Mouse (Mus musculus): ENCODE results near the gene Ttc7b. TPM values are rescaled to one million over a fixed set of nuclear protein-coding genes. Genes with fewer than 3 reads are reported as not detected.

The Ttc7b gene
- polyA plus RNA-seq, 1 experiment from 2014 or later, result 4.4 TPM

GRCm38 (mm10) chr12:100503659-100504058 lies 17.0 kb downstream of the Ttc7b start:
- WGBS, result 84% methylated on average over 4 of the region's 4 CpGs

GRCm38 (mm10) chr12:100502544-100502943 lies 18.1 kb downstream of the Ttc7b start:
- H3K27me3 ChIP-seq, result no peaks in the 10 kb centered on the region
- H3K9ac ChIP-seq, result no peak overlapping the region
- H3K27ac ChIP-seq, result no peak overlapping the region
- WGBS, result 71% methylated on average over 3 of the region's 3 CpGs
- no peaks in the 10 kb centered on the region for H3K9me3 ChIP-seq
- no peak overlapping the region for H3K4me3 ChIP-seq
- H3K4me1 ChIP-seq, result peaks cover 4% of the 10 kb centered on the region; the same call in 1 of the 2 replicates
- H3K36me3 ChIP-seq, result peaks cover 29% of the 10 kb centered on the region
- ATAC-seq (ENCODE audit: low FRiP score, low read depth), result no peak
- no peak overlapping the region for H3K4me2 ChIP-seq (replicated peaks)

More at GRCm38 (mm10) chr12:100503659-100504058, 17.0 kb downstream of the Ttc7b start:
- Histone ChIP-seq H3K4me2 (replicated peaks) (no peak overlapping the region), H3K9me3 (no peaks in the 10 kb centered on the region), H3K4me1 (peaks cover 4% of the 10 kb centered on the region; the same call in 1 of the 2 replicates), H3K27ac (no peak overlapping the region), H3K36me3 (peaks cover 21% of the 10 kb centered on the region), H3K27me3 (no peaks in the 10 kb centered on the region), H3K9ac (no peak overlapping the region), H3K4me3 (no peak overlapping the region)
- ATAC-seq (ENCODE audit: low FRiP score, low read depth), result no peak

GRCm38 (mm10) chr12:100501261-100501660 lies 19.4 kb downstream of the Ttc7b start:
- no peak for ATAC-seq (ENCODE audit: low FRiP score, low read depth)

GRCm38 (mm10) chr12:100499469-100499868 lies 21.2 kb downstream of the Ttc7b start:
- H3K4me3 ChIP-seq, result no peak overlapping the region
- ATAC-seq (ENCODE audit: low FRiP score, low read depth), result no peak
- H3K4me2 ChIP-seq (replicated peaks), result no peak overlapping the region
- no peak overlapping the region; the same call in 1 of the 2 replicates for H3K9ac ChIP-seq
- H3K27me3 ChIP-seq, result no peaks in the 10 kb centered on the region
- H3K4me1 ChIP-seq, result peaks cover 4% of the 10 kb centered on the region; the same call in 1 of the 2 replicates
- no peaks in the 10 kb centered on the region for H3K9me3 ChIP-seq
- no peak overlapping the region for H3K27ac ChIP-seq
- peaks cover 52% of the 10 kb centered on the region for H3K36me3 ChIP-seq
- 90% methylated on average over 13 of the region's 13 CpGs for WGBS

More at GRCm38 (mm10) chr12:100501261-100501660, 19.4 kb downstream of the Ttc7b start:
- Histone ChIP-seq H3K9me3 (no peaks in the 10 kb centered on the region), H3K4me3 (no peak overlapping the region), H3K36me3 (peaks cover 37% of the 10 kb centered on the region), H3K27me3 (no peaks in the 10 kb centered on the region), H3K4me1 (peaks cover 4% of the 10 kb centered on the region; the same call in 1 of the 2 replicates), H3K27ac (no peak overlapping the region), H3K4me2 (replicated peaks) (no peak overlapping the region), H3K9ac (no peak overlapping the region)
- WGBS, result 83% methylated on average over 4 of the region's 4 CpGs

GRCm38 (mm10) chr12:100498006-100498405 lies 22.6 kb downstream of the Ttc7b start:
- ATAC-seq (ENCODE audit: low FRiP score, low read depth), result no peak
- Histone ChIP-seq H3K4me1 (no peaks in the 10 kb centered on the region; the same call in 1 of the 2 replicates), H3K27ac (no peak overlapping the region), H3K4me2 (replicated peaks) (no peak overlapping the region), H3K9ac (no peak overlapping the region), H3K9me3 (no peaks in the 10 kb centered on the region), H3K4me3 (no peak overlapping the region), H3K27me3 (no peaks in the 10 kb centered on the region), H3K36me3 (peaks cover 64% of the 10 kb centered on the region)
- WGBS, result 94% methylated on average over 5 of the region's 5 CpGs

- peaks cover 76% of the 10 kb centered on the region for H3K36me3 ChIP-seq
- no peak overlapping the region for H3K4me3 ChIP-seq
- no peak overlapping the region for H3K4me2 ChIP-seq (replicated peaks)
- no peaks in the 10 kb centered on the region for H3K27me3 ChIP-seq
- WGBS, result 93% methylated on average over 7 of the region's 7 CpGs
- H3K4me1 ChIP-seq, result no peaks in the 10 kb centered on the region
- H3K27ac ChIP-seq, result no peak overlapping the region
- ATAC-seq (ENCODE audit: low FRiP score, low read depth), result no peak
- H3K9me3 ChIP-seq, result no peaks in the 10 kb centered on the region
- no peak overlapping the region for H3K9ac ChIP-seq
Measured at GRCm38 (mm10) chr12:100495083-100495482, 25.5 kb downstream of the Ttc7b start.

- Histone ChIP-seq H3K4me2 (replicated peaks) (no peak overlapping the region), H3K36me3 (peaks cover 77% of the 10 kb centered on the region), H3K27me3 (no peaks in the 10 kb centered on the region), H3K9me3 (no peaks in the 10 kb centered on the region), H3K4me3 (no peak overlapping the region), H3K9ac (no peak overlapping the region), H3K4me1 (no peaks in the 10 kb centered on the region), H3K27ac (no peak overlapping the region)
- no peak for ATAC-seq (ENCODE audit: low FRiP score, low read depth)
- 92% methylated on average over 5 of the region's 5 CpGs for WGBS
Measured at GRCm38 (mm10) chr12:100493211-100493610, 27.4 kb downstream of the Ttc7b start.

GRCm38 (mm10) chr12:100492676-100493075 lies 27.9 kb downstream of the Ttc7b start:
- Histone ChIP-seq H3K4me3 (no peak overlapping the region), H3K4me1 (no peaks in the 10 kb centered on the region), H3K9ac (no peak overlapping the region), H3K27ac (no peak overlapping the region), H3K4me2 (replicated peaks) (no peak overlapping the region), H3K36me3 (peaks cover 74% of the 10 kb centered on the region), H3K27me3 (no peaks in the 10 kb centered on the region), H3K9me3 (no peaks in the 10 kb centered on the region)
- ATAC-seq (ENCODE audit: low FRiP score, low read depth), result no peak
- 83% methylated on average over 3 of the region's 3 CpGs for WGBS

- no peak overlapping the region for H3K27ac ChIP-seq
- H3K4me1 ChIP-seq, result no peaks in the 10 kb centered on the region
- H3K27me3 ChIP-seq, result no peaks in the 10 kb centered on the region
- H3K4me3 ChIP-seq, result no peak overlapping the region
- no peaks in the 10 kb centered on the region for H3K9me3 ChIP-seq
- WGBS, result 95% methylated on average over 10 of the region's 10 CpGs
- peaks cover 74% of the 10 kb centered on the region for H3K36me3 ChIP-seq
- H3K4me2 ChIP-seq (replicated peaks), result no peak overlapping the region
- no peak for ATAC-seq (ENCODE audit: low FRiP score, low read depth)
- H3K9ac ChIP-seq, result no peak overlapping the region
Measured at GRCm38 (mm10) chr12:100491967-100492611, 28.5 kb downstream of the Ttc7b start.

- WGBS, result 85% methylated on average over 7 of the region's 7 CpGs
- no peak overlapping the region for H3K9ac ChIP-seq
Measured at GRCm38 (mm10) chr12:100489799-100490198, 30.8 kb downstream of the Ttc7b start.

GRCm38 (mm10) chr12:100488368-100488767 lies 32.3 kb downstream of the Ttc7b start:
- no peak overlapping the region for H3K27ac ChIP-seq
- H3K27me3 ChIP-seq, result no peaks in the 10 kb centered on the region
- H3K4me2 ChIP-seq (replicated peaks), result no peak overlapping the region
- no peaks in the 10 kb centered on the region for H3K4me1 ChIP-seq
- peaks cover 48% of the 10 kb centered on the region for H3K36me3 ChIP-seq
- 94% methylated on average over 5 of the region's 5 CpGs for WGBS
- no peak for ATAC-seq (ENCODE audit: low FRiP score, low read depth)
- H3K9ac ChIP-seq, result no peak overlapping the region
- H3K4me3 ChIP-seq, result no peak overlapping the region
- no peaks in the 10 kb centered on the region for H3K9me3 ChIP-seq

More at GRCm38 (mm10) chr12:100489799-100490198, 30.8 kb downstream of the Ttc7b start:
- Histone ChIP-seq H3K4me3 (no peak overlapping the region), H3K4me1 (no peaks in the 10 kb centered on the region), H3K4me2 (replicated peaks) (no peak overlapping the region), H3K27ac (no peak overlapping the region), H3K36me3 (peaks cover 59% of the 10 kb centered on the region), H3K27me3 (no peaks in the 10 kb centered on the region), H3K9me3 (no peaks in the 10 kb centered on the region)
- no peak for ATAC-seq (ENCODE audit: low FRiP score, low read depth)

GRCm38 (mm10) chr12:100486232-100486631 lies 34.4 kb downstream of the Ttc7b start:
- WGBS, result 69% methylated on average over 6 of the region's 6 CpGs
- Histone ChIP-seq H3K4me2 (replicated peaks) (no peak overlapping the region), H3K9ac (no peak overlapping the region), H3K9me3 (no peaks in the 10 kb centered on the region), H3K36me3 (peaks cover 53% of the 10 kb centered on the region), H3K4me3 (no peak overlapping the region), H3K27me3 (no peaks in the 10 kb centered on the region), H3K27ac (no peak overlapping the region), H3K4me1 (no peaks in the 10 kb centered on the region)
- no peak for ATAC-seq (ENCODE audit: low FRiP score, low read depth)

- Histone ChIP-seq H3K27me3 (no peaks in the 10 kb centered on the region), H3K27ac (no peak overlapping the region), H3K4me2 (replicated peaks) (no peak overlapping the region), H3K9me3 (no peaks in the 10 kb centered on the region), H3K4me3 (no peak overlapping the region), H3K4me1 (no peaks in the 10 kb centered on the region), H3K9ac (no peak overlapping the region), H3K36me3 (peaks cover 33% of the 10 kb centered on the region)
- no peak for ATAC-seq (ENCODE audit: low FRiP score, low read depth)
- WGBS, result 88% methylated on average over 1 of the region's 1 CpGs
Measured at GRCm38 (mm10) chr12:100483054-100483453, 37.6 kb downstream of the Ttc7b start.
